22 mouse cellular contexts compared by ENCODE assay signal in the genomic region with DNA sequence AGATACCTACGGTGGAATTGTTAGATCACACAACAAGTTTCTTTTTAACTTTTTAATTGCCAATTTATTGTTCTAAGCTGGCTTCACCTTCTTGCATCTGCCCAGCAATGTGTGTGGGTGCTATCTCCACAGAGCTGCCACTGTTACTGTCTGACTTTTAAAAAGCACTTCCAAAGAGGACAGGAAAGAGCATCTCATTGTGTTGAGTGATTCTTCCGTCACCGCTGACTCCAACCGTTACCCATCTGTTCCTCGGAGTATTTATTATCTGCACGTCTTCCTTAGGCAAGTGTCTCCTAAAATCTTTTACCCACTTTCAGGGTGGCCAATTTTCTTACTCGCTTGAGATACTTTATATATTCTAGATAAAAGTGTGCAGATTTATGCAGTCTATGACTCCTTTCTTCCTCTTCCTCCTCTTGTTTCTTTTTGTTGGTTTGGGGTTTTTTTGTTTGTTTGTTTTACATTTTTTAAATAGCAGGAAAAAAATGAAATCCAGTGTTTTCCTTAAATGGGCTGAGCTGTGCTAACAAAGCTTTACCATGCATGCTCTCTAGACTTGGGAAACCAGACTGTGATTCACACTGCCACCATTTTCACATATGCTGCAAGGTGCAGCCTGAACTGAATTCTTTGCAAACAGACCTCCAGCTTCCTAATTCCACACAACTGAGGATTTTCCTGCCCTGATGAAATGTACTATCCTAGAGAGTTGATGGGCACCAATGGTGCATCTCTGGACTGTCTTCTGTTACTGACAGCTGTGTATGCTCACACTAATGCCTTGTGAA. TPM values are rescaled to one million over a fixed set of nuclear protein-coding genes. Genes with fewer than 3 reads are reported as not detected.
DNase-seq lines count a peak whose midpoint lies in the region; ATAC-seq and TF ChIP-seq lines count a peak whose summit lies in the region.
"Had no signal": no experiment of that assay in that cellular context is flagged by ENCODE, and none has a peak within 500 bp of the region (broad histone marks: within the 10 kb centered on the region; RNA-seq: fewer than 3 reads in every experiment).

No protein-coding gene starts in this region.

- no peak overlapping the region for H3K4me2 ChIP-seq in forebrain, embryonic 13.5 days
- H3K4me2 ChIP-seq in forebrain, embryonic 16.5 days (ENCODE audit: low read length), result no peak overlapping the region
- no peak overlapping the region for H3K4me2 ChIP-seq in heart, embryonic 14.5 days (ENCODE audit: low read length)
- H3K4me2 ChIP-seq: embryonic facial prominence, embryonic 12.5 days; forebrain, embryonic 12.5 days; heart, embryonic 11.5 days; hindbrain, embryonic 14.5 days; intestine, embryonic 15.5 days had no signal

- peaks cover 11% of the 10 kb centered on the region for H3K36me3 ChIP-seq in forebrain, embryonic 13.5 days (ENCODE audit: poor library complexity, severe bottlenecking)
- no peaks in the 10 kb centered on the region for H3K36me3 ChIP-seq in forebrain, embryonic 16.5 days (ENCODE audit: control insufficient read depth, insufficient read depth)
- H3K36me3 ChIP-seq in heart, embryonic 14.5 days (ENCODE audit: control insufficient read depth, insufficient read depth, low read length), result peaks cover 14% of the 10 kb centered on the region
- H3K36me3 ChIP-seq: intestine, embryonic 15.5 days had no signal

- DNase-seq in heart, adult 18-20 months, result no peak
- DNase-seq in left cerebral cortex, adult 2 months (ENCODE audit: extremely low spot score in 1 of 2, low spot score in 2 of 2), result no peak
- DNase-seq in left cerebral cortex, postnatal 14 days (ENCODE audit: low spot score in 2 of 2), result no peak
- DNase-seq: adrenal gland, postnatal 14 days; B cell, adult 2 months; cerebellum, postnatal 14 days; embryo, embryonic 11 days; gastrocnemius, postnatal 14 days; heart, postnatal 14 days; kidney, adult 18-20 months had no signal

- no peaks in the 10 kb centered on the region for H3K4me1 ChIP-seq in forebrain, embryonic 13.5 days
- H3K4me1 ChIP-seq in forebrain, embryonic 16.5 days (replicated peaks; ENCODE audit: control insufficient read depth, insufficient read depth, low read length), result no peaks in the 10 kb centered on the region
- peaks cover 0 to 7% of the 10 kb centered on the region in 2 experiments; a peak in 1 of 4 replicates for H3K4me1 ChIP-seq in heart, embryonic 14.5 days (ENCODE audit: control insufficient read depth in 2 of 2, insufficient read depth in 2 of 2, low read length in 2 of 2)
- peaks cover 12% of the 10 kb centered on the region for H3K4me1 ChIP-seq in brown adipose tissue, adult 24 weeks (ENCODE audit: control insufficient read depth, insufficient read depth, insufficient read length, low read length)
- H3K4me1 ChIP-seq: intestine, embryonic 15.5 days had no signal

- intact Hi-C loops in left cerebral cortex, adult 2 months (cut with DNase I), result no loop called here
- intact Hi-C loops in left cerebral cortex, postnatal 14 days (cut with DNase I), result no loop called here

- H3K4me3 ChIP-seq in forebrain, embryonic 13.5 days, result no peak overlapping the region
- H3K4me3 ChIP-seq in forebrain, embryonic 16.5 days (replicated peaks; ENCODE audit: low read length), result no peak overlapping the region
- no peak overlapping the region for H3K4me3 ChIP-seq in heart, embryonic 14.5 days (ENCODE audit: control insufficient read depth in 1 of 2, insufficient read depth in 1 of 2, low read depth in 1 of 2, low read length in 2 of 2)
- no peak overlapping the region for H3K4me3 ChIP-seq in left cerebral cortex, adult 2 months
- H3K4me3 ChIP-seq in brown adipose tissue, adult 24 weeks (ENCODE audit: insufficient read depth, low read depth, low read length), result no peak overlapping the region
- H3K4me3 ChIP-seq: embryonic facial prominence, embryonic 12.5 days; forebrain, embryonic 12.5 days; hindbrain, embryonic 10.5 days; intestine, embryonic 15.5 days had no signal

- H3K27ac ChIP-seq in forebrain, embryonic 13.5 days, result no peak overlapping the region
- no peak overlapping the region for H3K27ac ChIP-seq in forebrain, embryonic 16.5 days (ENCODE audit: low read length)
- peak overlapping the region; percentile 41 to 47; a peak in 3 of 4 replicates for H3K27ac ChIP-seq in heart, embryonic 14.5 days (replicated peaks in 1 of 2; ENCODE audit: control insufficient read depth in 1 of 2, insufficient read depth in 1 of 2, low read depth in 2 of 2, low read length in 2 of 2)
- H3K27ac ChIP-seq in left cerebral cortex, adult 2 months, result peak overlapping the region; percentile 72
- H3K27ac ChIP-seq in brown adipose tissue, adult 24 weeks (replicated peaks; ENCODE audit: low read depth, low read length), result peak overlapping the region; percentile 71
- H3K27ac ChIP-seq: embryonic facial prominence, embryonic 12.5 days; forebrain, embryonic 12.5 days; hindbrain, embryonic 10.5 days; hindbrain, embryonic 14.5 days; intestine, embryonic 15.5 days had no signal

- no peaks in the 10 kb centered on the region for H3K9me3 ChIP-seq in forebrain, embryonic 13.5 days (replicated peaks)
- no peaks in the 10 kb centered on the region for H3K9me3 ChIP-seq in forebrain, embryonic 16.5 days (ENCODE audit: control insufficient read depth, low read length)
- no peaks in the 10 kb centered on the region for H3K9me3 ChIP-seq in heart, embryonic 14.5 days (ENCODE audit: control insufficient read depth, low read length)
- H3K9me3 ChIP-seq: embryonic facial prominence, embryonic 12.5 days; forebrain, embryonic 12.5 days; hindbrain, embryonic 10.5 days; intestine, embryonic 15.5 days had no signal

- 84% methylated on average over 7 of the region's 7 CpGs for WGBS in forebrain, embryonic 13.5 days
- 85% methylated on average over 7 of the region's 7 CpGs for WGBS in forebrain, embryonic 16.5 days
- WGBS in heart, embryonic 14.5 days, result 71% methylated on average over 7 of the region's 7 CpGs

- no peak for ATAC-seq in forebrain, embryonic 13.5 days
- ATAC-seq in forebrain, embryonic 16.5 days, result no peak
- no peak for ATAC-seq in heart, embryonic 14.5 days (ENCODE audit: insufficient number of reproducible peaks, insufficient read depth, low FRiP score, low read depth)
- no peak for ATAC-seq in activated CD4-positive, CD25-positive, alpha-beta regulatory T cell, adult 4 months
- ATAC-seq: CD4-positive, CD25-positive, alpha-beta regulatory T cell, adult 4 months; intestine, embryonic 15.5 days had no signal

- H3K9ac ChIP-seq in forebrain, embryonic 13.5 days, result peak overlapping the region; percentile 16; the same call in 1 of the 2 replicates
- no peak overlapping the region for H3K9ac ChIP-seq in forebrain, embryonic 16.5 days (replicated peaks; ENCODE audit: low read depth, low read length)
- no peak overlapping the region for H3K9ac ChIP-seq in heart, embryonic 14.5 days (ENCODE audit: low read length)
- H3K9ac ChIP-seq: embryonic facial prominence, embryonic 12.5 days; forebrain, embryonic 12.5 days; hindbrain, embryonic 14.5 days; intestine, embryonic 15.5 days had no signal

- no peak for TF ChIP-seq CTCF in left cerebral cortex, adult 2 months (IDR thresholded peaks at IDR 0.05)

- no peaks in the 10 kb centered on the region for H3K27me3 ChIP-seq in forebrain, embryonic 13.5 days
- no peaks in the 10 kb centered on the region for H3K27me3 ChIP-seq in forebrain, embryonic 16.5 days (replicated peaks; ENCODE audit: control insufficient read depth, insufficient read depth, low read length)
- no peaks in the 10 kb centered on the region for H3K27me3 ChIP-seq in heart, embryonic 14.5 days (ENCODE audit: control insufficient read depth, insufficient read depth, low read length)
- H3K27me3 ChIP-seq: embryonic facial prominence, embryonic 12.5 days; forebrain, embryonic 12.5 days; intestine, embryonic 15.5 days had no signal

RNA-seq across cellular contexts. Expression of a gene that starts 50.9 kb away (rescaled TPM):
- 4.5 and 4.7 TPM in 2 replicates for polyA plus RNA-seq in forebrain, embryonic 13.5 days (2015; fragmentation: Nextera tagmentation; extraction: Ambion mirVana)
- 5.4 and 7.4 TPM in 2 replicates for polyA plus RNA-seq in forebrain, embryonic 16.5 days (2015; fragmentation: Nextera tagmentation; extraction: Ambion mirVana)
- polyA plus RNA-seq in heart, embryonic 14.5 days (2014; fragmentation: Nextera tagmentation; extraction: Ambion mirVana), result 16.5 and 18.8 TPM in 2 replicates
- 10 to 100 TPM; 74.6 to 79.1 TPM for total RNA-seq in heart, adult 18-20 months (2021)
- total RNA-seq in left cerebral cortex, adult 2 months (2021), result 100 to 1,000 TPM; 242 to 253 TPM
- 100 to 1,000 TPM; 178 to 200 TPM for total RNA-seq in left cerebral cortex, postnatal 14 days (2021)
- 37.7 and 42.9 TPM in 2 replicates for polyA plus RNA-seq in brown adipose tissue, adult 24 weeks (2012; ENCODE audit: insufficient read depth, insufficient read length, missing spikeins)
- 1 to 10 TPM; 3.1 to 3.2 TPM for polyA plus RNA-seq in activated CD4-positive, CD25-positive, alpha-beta regulatory T cell, adult 4 months (2017; shearing (Covaris generic))

Comparison
In these comparisons a context has a peak if more than half of its experiments do, and no peak if none do; other contexts are left out.
1. H3K27ac ChIP-seq: peak in heart, embryonic 14.5 days (2 of 2), left cerebral cortex, adult 2 months (single experiment) and brown adipose tissue, adult 24 weeks (single experiment); none in forebrain, embryonic 13.5 days (single experiment) and forebrain, embryonic 16.5 days (single experiment).